Mouse (Mus musculus) ES-Bruce4 (cell line): ENCODE data around the gene Ppm1h.

Experiments used
- CTCF ChIP-seq: IDR thresholded peaks from one replicate; pipeline ENCODE4 v1.8.1; 2011; ENCODE audit warnings: low read depth, low read length
- EP300 ChIP-seq: IDR thresholded peaks from 2 replicates; pipeline ENCODE4 v1.6.1; 2011; ENCODE audit warnings: low read depth, low read length; ENCODE audit not compliant: insufficient read depth
- POLR2A ChIP-seq: IDR thresholded peaks from one replicate; pipeline ENCODE4 v1.8.1; 2011; ENCODE audit warnings: low read length; ENCODE audit not compliant: insufficient read depth

DNA sequence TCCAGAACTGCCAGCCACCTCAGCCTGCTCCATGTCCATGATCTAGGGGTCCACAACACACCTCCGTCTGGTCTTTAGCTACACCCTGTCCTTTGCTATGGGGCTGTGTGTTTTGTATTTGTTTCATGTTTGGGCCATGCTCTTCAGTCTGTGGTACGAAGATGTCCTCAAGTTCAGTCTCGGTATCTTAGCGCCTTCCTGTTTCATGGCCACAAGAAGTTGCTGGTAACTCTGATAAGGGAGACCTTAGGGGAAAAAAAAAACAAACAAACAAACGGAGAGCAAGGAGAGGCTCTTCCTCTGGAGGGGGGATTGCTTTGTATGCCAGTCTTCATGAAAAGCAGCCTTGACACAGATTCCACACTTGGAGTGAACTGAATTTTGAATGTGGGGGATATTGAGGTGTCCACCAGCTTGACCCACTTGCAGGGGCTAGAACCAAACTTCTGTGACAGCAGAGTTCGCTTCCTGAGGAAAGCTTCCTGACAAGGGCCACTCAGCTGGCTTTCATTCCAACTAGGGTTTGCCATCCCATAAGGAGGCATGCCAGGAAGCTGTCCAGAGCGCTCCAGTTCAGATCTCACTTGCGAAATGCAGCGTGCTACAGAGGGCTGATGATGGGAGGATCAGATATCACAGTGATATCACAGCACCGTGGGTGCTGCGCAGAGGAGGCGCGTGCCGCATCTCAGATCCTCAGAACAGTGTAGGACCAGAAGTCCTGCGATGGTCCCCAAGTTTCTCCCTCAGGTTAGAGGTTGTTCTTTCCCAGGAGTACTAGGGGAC lies 254.7 kb downstream of the Ppm1h start:
- TF ChIP-seq CTCF (no peak), POLR2A (no peak), EP300 (no peak)
